Mouse (Mus musculus) liver, embryonic 13.5 days (tissue): Measurements from ENCODE around the gene Tmem120b. TPM values are rescaled to one million over a fixed set of nuclear protein-coding genes. Genes with fewer than 3 reads are reported as not detected.

ENCODE experiments used
- polyA plus RNA-seq: library from polyadenylated mRNA; unstranded; fragments of >200 nt; fragmentation: Nextera tagmentation; extraction: Ambion mirVana; gene quantifications from 2 replicates; pipeline ENCODE4 v1.2.1, GENCODE M21; 2015

Tmem120b gene
- polyA plus RNA-seq, 1 experiment from 2014 or later, result 24.2 TPM

Other genes starting within 250 kb of the Tmem120b start
- 258 and 301 TPM in 2 replicates for gene Anapc5, start 247.1 kb upstream of the Tmem120b start, polyA plus RNA-seq
- 13.7 and 13.8 TPM in 2 replicates for gene Rnf34, start 218.4 kb upstream of the Tmem120b start, polyA plus RNA-seq
- 21.3 and 23.6 TPM in 2 replicates for gene Kdm2b, start 78.6 kb upstream of the Tmem120b start, polyA plus RNA-seq
- 6.6 and 8.2 TPM in 2 replicates for gene Orai1, start 53.3 kb upstream of the Tmem120b start, polyA plus RNA-seq
- gene Morn3, start 21.4 kb upstream of the Tmem120b start, polyA plus RNA-seq, result not detected in 2 replicates
- 2.5 and 3.4 TPM in 2 replicates for gene Rhof, start 64.3 kb downstream of the Tmem120b start, polyA plus RNA-seq
- 3.4 and 3.8 TPM in 2 replicates for gene Setd1b, start 73.8 kb downstream of the Tmem120b start, polyA plus RNA-seq
- 76.0 and 76.3 TPM in 2 replicates for gene Psmd9, start 101.0 kb downstream of the Tmem120b start, polyA plus RNA-seq
- 12.4 and 15.2 TPM in 2 replicates for gene Hpd, start 114.3 kb downstream of the Tmem120b start, polyA plus RNA-seq
- gene Wdr66, start 183.7 kb downstream of the Tmem120b start, polyA plus RNA-seq, result 0.16 TPM in 1 of 2 replicates, not detected in the other